Mouse (Mus musculus): ENCODE measurements around the gene Sort1. TPM values are rescaled to one million over a fixed set of nuclear protein-coding genes. Genes with fewer than 3 reads are reported as not detected.

Gene Sort1
- total RNA-seq, 2 experiments from 2014 or later = 176 to 177 TPM

GRCm38 (mm10) chr3:108291036-108291799, 7.3 kb downstream of the Sort1 start:
- intact Hi-C loops (cut with DNase I) = no loop called here
- DNase-seq (ENCODE audit: extremely low spot score in 1 of 2, low spot score in 2 of 2) = no peak

GRCm38 (mm10) chr3:108294398-108294797, 10.5 kb downstream of the Sort1 start:
- DNase-seq (ENCODE audit: extremely low spot score in 1 of 2, low spot score in 2 of 2) = no peak
- intact Hi-C loops (cut with DNase I) = no loop called here

DNA sequence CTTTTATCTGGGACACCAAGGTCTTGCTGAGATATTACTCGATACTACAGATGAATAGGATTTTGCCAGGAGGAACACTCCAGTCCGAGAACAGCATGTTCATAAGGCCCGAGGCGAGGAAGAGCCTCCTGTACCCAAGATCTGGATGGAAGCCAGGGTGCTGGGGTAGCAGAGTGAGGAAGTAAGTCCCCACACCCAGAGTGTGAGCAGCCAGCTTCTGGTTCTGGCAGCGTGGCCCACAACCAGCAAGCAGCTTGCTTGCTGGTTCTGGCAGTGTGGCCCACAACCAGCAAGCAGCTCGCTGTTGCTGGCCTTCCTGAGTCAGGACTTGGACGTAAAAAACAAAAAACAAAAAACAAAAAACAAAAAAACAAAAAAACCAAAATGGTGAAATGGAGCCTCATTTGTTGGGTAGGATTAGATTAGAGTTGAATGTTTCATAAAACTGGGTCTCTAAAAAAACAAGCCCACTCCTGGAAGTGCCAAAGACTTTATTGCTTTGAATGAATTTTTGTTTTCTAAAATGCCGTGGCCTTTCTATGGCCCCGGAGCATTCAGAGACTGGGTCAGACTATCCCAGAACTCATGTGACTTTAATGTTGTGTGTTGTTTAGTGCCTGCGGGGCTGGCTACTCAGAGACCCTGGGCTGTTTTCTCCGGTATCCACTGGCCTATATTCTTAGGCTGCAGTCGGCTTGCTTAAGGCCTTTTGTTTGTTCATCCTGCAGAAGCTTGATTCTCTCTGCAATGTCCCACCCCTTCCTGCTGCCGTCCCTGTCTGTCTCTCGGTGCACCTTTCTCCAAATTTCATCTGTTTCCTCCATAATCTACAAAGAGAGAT, 11.7 kb downstream of the Sort1 start:
- peak; percentile 66 to 79 for DNase-seq (ENCODE audit: extremely low spot score in 1 of 2, low spot score in 2 of 2)
- intact Hi-C loops (cut with DNase I) = no loop called here

DNA sequence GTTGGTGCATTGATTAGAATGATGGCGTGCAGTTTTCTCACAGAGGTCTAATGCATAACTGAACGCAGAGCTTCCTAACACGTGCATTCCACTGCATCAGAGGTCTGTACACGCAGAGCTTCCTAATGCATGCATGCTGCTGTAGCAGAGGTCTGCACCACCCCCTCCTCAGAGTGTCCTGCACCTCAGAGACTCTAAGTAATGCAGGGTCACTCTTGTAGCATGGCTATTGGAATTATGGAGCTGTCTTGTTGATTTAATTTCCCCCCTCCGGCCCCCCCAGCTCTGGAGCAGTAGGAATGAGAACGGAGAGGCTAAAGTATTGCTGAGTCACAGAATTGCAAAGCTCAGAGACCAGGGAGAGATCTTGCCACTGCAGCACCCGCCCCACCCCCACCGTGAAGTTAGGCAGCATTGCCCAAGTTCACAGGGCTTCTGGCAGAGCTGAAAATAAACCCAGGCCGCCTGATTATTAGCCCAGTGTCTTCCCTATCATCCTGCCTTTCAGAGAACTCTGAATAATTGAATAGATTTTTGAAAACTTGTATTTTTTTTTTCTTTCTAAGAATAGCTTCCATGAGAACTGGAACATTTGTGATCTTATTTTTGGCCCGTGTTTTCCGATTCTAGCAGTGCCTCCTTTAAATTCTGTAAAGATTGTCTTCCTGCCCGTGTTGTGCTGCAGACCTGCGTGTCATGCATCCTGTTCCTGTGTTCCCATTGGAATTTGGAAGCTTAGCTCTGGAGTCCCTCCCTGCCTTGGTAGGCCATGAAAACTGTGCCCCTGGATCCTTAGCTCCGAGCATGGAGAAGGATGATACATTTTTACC, 12.6 kb downstream of the Sort1 start:
- intact Hi-C loops (cut with DNase I) = no loop called here

DNA sequence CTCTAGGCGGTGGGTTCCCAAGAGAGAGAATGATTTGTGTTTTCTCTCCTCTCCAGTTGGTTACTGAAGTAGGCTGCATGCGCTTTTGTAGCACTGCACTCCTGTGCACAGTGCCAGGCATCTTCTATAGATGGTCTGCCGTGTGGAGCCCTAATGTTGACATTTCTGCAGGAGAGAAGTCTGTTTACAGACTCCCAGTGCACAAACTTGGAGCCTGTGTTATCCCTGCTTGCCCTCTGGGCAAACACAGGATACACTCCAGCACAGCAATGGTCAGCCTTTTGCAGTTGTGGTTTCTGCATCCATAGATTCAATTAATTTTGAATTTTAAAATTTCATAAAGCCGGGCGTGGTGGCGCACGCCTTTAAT, 13.2 kb downstream of the Sort1 start:
- intact Hi-C loops (cut with DNase I) = no loop called here
- no peak for DNase-seq (ENCODE audit: extremely low spot score in 1 of 2, low spot score in 2 of 2)

More for the DNA sequence above, 12.6 kb downstream of the Sort1 start:
- DNase-seq (ENCODE audit: extremely low spot score in 1 of 2, low spot score in 2 of 2) = peak in 1 of 2 experiments; percentile 69

DNA sequence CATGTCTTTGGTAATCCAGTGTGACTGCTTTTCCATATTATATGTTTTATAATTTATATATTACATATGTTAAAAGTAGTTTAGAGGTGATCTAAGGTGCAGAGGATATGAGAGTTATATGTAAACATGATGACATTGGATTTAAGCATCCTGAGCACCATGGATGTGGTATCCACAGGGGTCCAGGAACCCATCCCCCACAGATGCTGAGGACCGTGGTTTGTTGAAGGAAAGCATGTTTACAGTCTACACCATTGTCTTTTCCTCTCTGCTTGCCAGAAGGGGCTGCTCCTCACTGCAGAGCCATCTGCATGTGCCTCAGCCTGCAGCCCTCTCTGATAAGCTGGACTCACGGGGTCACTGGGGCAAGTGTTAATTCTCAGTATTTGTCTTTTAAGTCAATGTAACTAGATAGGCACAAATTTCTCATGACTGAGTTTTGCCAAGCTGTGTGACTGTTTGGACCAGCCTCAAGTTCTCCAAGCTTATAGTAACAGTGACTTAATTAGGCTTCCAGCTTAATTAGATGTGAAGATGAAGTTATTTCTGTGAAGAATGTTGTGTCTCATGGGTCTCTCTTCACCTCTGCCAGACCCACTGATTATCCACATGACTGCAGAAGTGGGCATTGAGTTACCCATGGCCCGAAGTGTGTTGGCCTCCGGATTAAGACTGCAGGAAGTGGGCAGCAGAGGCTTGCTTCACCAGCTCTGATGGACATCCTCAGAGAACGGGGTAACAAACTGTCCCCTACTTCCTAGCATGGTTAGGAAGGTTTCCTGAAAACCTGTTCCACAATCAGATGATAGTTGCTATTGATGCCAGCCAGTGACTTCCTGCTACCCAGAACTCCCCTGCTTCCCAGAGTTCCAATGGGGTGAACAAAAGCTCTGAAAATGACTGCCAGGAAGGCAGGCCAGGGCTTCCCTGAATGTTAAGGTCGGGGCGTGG, 14.0 kb downstream of the Sort1 start:
- DNase-seq (ENCODE audit: extremely low spot score in 1 of 2, low spot score in 2 of 2) = peak in 1 of 2 experiments; percentile 56
- intact Hi-C loops (cut with DNase I) = no loop called here

DNA sequence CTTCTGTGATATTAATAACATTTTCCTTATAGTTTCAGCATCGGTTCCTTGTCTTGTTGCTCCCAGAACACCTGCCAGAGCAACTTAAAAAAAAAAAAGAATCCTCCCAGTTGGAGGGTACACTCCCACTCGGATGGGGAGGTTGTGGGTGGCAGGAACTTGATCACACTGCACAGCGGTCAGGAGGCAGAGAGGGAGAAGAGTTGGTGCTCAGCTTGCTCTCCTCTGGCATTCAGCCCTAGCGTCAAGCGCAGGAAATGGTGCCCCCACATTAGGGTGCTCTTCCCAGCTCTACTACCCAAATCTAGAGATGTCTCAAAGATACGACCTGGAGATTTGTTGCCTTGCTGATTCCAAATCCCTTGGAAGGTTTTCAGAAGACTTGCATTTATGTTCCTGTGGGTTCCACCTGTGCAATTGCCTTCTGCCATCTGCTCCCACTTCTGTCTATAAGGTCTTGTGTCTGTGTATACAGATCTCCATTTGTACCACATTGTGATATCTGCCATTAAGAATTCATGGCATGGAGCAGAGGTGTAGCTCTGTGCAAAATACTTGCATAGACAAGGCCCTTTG, 16.7 kb downstream of the Sort1 start:
- intact Hi-C loops (cut with DNase I) = no loop called here
- no peak for DNase-seq (ENCODE audit: extremely low spot score in 1 of 2, low spot score in 2 of 2)

DNA sequence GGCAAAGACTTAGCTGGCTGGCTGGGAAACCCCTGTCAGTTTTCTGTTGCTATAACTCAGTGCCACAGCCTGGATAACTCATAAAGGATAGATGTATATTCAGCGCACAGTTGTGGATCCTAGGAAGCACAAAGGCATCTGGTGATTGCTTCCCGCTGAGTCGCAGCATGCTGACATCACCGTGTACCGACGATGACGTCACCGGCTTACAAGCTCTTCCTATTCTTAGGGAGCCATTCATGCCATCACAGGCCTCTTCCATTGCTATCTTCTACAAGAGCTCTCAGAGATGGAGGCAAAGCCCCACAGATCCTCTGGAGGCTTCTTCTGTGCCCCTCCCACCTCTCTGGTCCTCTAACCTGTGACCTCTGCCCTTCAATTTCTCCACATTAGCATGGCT, 19.8 kb downstream of the Sort1 start:
- DNase-seq (ENCODE audit: extremely low spot score in 1 of 2, low spot score in 2 of 2) = no peak
- intact Hi-C loops (cut with DNase I) = no loop called here

GRCm38 (mm10) chr3:108304747-108305146, 20.9 kb downstream of the Sort1 start:
- no peak for DNase-seq (ENCODE audit: extremely low spot score in 1 of 2, low spot score in 2 of 2)
- intact Hi-C loops (cut with DNase I) = no loop called here

DNA sequence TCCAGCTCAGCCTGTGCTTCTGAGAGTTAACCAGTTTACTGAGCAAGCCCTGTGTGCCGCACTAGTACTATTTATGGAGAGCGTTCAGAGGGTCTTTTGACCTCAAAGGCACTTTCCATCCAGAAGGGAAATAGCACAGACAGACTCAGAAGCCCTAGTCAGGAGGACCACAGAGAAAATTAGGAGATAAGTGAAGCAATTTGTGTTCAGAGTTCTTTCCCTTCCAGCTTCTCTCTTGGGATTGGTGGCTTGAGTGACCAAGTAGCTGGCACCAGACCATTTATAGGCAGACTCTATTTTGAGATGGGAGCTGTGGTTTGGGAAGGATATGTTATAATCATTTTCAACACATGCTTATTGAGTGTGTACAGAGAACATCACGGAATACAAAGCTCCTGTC, 22.5 kb downstream of the Sort1 start:
- no peak for DNase-seq (ENCODE audit: extremely low spot score in 1 of 2, low spot score in 2 of 2)
- intact Hi-C loops (cut with DNase I) = no loop called here

- no peak for DNase-seq (ENCODE audit: extremely low spot score in 1 of 2, low spot score in 2 of 2)
- intact Hi-C loops (cut with DNase I) = no loop called here
These were observed 23.6 kb downstream of the Sort1 start for GRCm38 (mm10) chr3:108307485-108307884.

GRCm38 (mm10) chr3:108310921-108311341, 27.0 kb downstream of the Sort1 start:
- DNase-seq (ENCODE audit: extremely low spot score in 1 of 2, low spot score in 2 of 2) = no peak
- intact Hi-C loops (cut with DNase I) = no loop called here

DNA sequence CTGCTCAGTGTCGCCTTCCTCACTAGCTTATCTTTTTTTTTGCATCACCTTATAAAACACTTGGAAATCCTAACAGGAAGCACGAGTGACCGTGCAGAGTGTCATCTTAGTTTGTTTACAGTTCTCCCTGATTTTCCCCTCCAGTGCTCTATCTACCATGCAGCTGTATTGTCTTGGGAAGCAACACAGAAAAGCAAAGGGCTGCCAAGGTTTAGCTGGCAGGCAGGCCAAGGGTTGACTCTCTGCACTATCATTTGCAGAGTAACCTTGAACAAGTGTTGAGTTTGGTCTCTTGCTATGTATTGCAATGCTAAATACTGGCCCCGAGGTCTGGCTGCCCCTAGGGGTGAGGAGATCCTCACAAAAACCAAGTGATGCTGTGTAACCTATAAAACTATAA, 27.8 kb downstream of the Sort1 start:
- intact Hi-C loops (cut with DNase I) = no loop called here
- DNase-seq (ENCODE audit: extremely low spot score in 1 of 2, low spot score in 2 of 2) = no peak

GRCm38 (mm10) chr3:108312414-108312813, 28.5 kb downstream of the Sort1 start:
- intact Hi-C loops (cut with DNase I) = no loop called here

DNA sequence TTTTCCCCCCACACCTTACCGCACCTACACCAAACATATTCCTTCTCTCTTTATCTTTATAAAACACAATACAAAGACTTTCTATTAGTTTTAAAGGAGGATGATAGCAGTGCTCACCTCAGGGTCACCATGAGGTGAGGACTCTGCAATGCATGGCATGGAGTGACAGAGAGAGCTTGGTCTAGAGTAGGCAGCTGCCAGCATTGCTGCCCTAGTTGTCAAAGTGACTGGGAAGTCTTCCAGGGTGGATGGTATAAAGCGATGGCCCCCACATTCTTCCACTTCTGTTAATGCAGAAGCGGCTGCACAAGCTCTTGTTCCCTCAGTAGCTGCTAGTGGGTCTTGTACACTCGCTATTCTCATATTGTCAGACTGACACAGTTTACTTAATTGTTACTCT, 29.3 kb downstream of the Sort1 start:
- no peak for DNase-seq (ENCODE audit: extremely low spot score in 1 of 2, low spot score in 2 of 2)
- intact Hi-C loops (cut with DNase I) = no loop called here

More at GRCm38 (mm10) chr3:108312414-108312813, 28.5 kb downstream of the Sort1 start:
- DNase-seq (ENCODE audit: extremely low spot score in 1 of 2, low spot score in 2 of 2) = no peak

DNA sequence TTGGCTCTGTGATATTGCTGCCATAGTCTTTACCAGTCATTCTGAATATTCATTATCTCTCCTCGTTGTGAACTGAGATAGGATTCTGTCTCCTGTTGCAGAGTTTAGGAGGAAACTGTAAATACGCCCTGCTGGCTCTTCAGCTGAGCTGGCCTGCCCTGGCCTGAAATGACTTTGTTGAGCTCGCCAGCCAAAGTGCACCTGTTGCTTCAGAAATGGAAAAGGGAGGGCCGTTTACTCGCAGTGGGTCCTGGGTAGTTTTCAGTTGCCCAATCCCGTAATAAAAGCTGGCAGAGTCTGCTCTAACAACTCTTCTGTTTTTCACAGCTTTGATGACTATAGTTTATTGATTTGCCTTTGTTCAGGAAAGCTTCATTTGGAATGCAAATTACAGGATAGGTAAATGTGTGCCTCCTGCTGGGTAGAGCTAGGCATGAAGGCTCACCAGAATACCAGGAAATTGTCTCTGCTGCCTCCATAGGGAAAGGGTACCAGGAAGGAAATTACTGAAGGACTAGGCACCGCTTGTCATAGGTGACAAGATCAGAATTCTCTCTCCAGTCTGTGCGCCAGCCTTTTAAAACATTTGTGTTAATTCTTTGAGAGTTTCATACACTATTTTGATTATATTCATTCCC, 30.3 kb downstream of the Sort1 start:
- DNase-seq (ENCODE audit: extremely low spot score in 1 of 2, low spot score in 2 of 2) = no peak
- intact Hi-C loops (cut with DNase I) = no loop called here

- intact Hi-C loops (cut with DNase I) = no loop called here
- DNase-seq (ENCODE audit: extremely low spot score in 1 of 2, low spot score in 2 of 2) = no peak
These were observed 34.6 kb downstream of the Sort1 start for GRCm38 (mm10) chr3:108318517-108318916.

All from left cerebral cortex, postnatal 10 days (tissue).